Mouse (Mus musculus) stomach, postnatal 0 days (tissue): ENCODE measurements at regions not wholly inside any gene's neighbourhood (a gene's known extent, or its start where the extent isn't known, plus 50 kb on each side); places are given as distances from the start of the nearest gene placed in this dataset.

Experiments
- ATAC-seq: fragments of 200-750 bp; cut with Nextera tagmentation; 2 replicates; pipeline ENCODE4 v1.8.0; 2017; ENCODE audit not compliant: low FRiP score, low TSS enrichment
- DNase-seq: peaks from one replicate; pipeline ENCODE4 v3.0.0-alpha.2; 2016; ENCODE audit warnings: low spot score
- H3K27ac ChIP-seq: fragments of 300-500 bp; sonication (generic); replicated peaks from 2 replicates; pipeline ENCODE4 v1.5.1; 2014; ENCODE audit warnings: mild to moderate bottlenecking, control low read depth
- H3K27me3 ChIP-seq: fragments of 300-500 bp; sonication (generic); 2 replicates; pipeline ENCODE4 v1.6.1; 2014; ENCODE audit warnings: low read length; ENCODE audit not compliant: control insufficient read depth, insufficient read depth
- H3K36me3 ChIP-seq: fragments of 300-500 bp; sonication (generic); 2 replicates; pipeline ENCODE4 v1.6.1; 2014; ENCODE audit warnings: low read length, mixed read lengths; ENCODE audit not compliant: control insufficient read depth, insufficient read depth
- H3K4me1 ChIP-seq: fragments of 300-500 bp; sonication (generic); replicated peaks from 2 replicates; pipeline ENCODE4 v1.6.1; 2014; ENCODE audit warnings: antibody characterized with exemption; ENCODE audit not compliant: control insufficient read depth, insufficient read depth
- H3K4me2 ChIP-seq: fragments of 300-500 bp; sonication (generic); replicated peaks from 2 replicates; pipeline ENCODE4 v1.6.1; 2014; ENCODE audit warnings: low read depth, mild to moderate bottlenecking, control low read depth, moderate library complexity
- H3K4me3 ChIP-seq: fragments of 300-500 bp; sonication (generic); 2 replicates; pipeline ENCODE4 v1.5.1; 2014; ENCODE audit warnings: low read depth, low read length, control low read depth
- H3K9ac ChIP-seq: fragments of 300-500 bp; sonication (generic); 2 replicates; pipeline ENCODE4 v1.6.1; 2014; ENCODE audit warnings: mild to moderate bottlenecking, low read length, control low read depth, mixed read lengths
- H3K9me3 ChIP-seq: fragments of 300-500 bp; sonication (generic); 2 replicates; pipeline ENCODE4 v1.6.1; 2016; ENCODE audit warnings: low read length; ENCODE audit not compliant: control insufficient read depth
- CTCF ChIP-seq: IDR thresholded peaks from 2 replicates; pipeline ENCODE4 v1.5.1; 2016; ENCODE audit warnings: antibody characterized with exemption, low read depth, mild to moderate bottlenecking, moderate library complexity
- EP300 ChIP-seq: optimal IDR thresholded peaks from 2 replicates; pipeline ENCODE3; 2016; ENCODE audit warnings: antibody characterized with exemption
- WGBS: fragments of 180-500 bp; shearing (Covaris S2); extraction: QIAGEN DNeasy Blood & Tissue Kit; methylation state at CpG from one replicate; pipeline ENCODE4 v1.1.7; 2014; 5-methylcytosine and 5-hydroxymethylcytosine counted together

DNA sequence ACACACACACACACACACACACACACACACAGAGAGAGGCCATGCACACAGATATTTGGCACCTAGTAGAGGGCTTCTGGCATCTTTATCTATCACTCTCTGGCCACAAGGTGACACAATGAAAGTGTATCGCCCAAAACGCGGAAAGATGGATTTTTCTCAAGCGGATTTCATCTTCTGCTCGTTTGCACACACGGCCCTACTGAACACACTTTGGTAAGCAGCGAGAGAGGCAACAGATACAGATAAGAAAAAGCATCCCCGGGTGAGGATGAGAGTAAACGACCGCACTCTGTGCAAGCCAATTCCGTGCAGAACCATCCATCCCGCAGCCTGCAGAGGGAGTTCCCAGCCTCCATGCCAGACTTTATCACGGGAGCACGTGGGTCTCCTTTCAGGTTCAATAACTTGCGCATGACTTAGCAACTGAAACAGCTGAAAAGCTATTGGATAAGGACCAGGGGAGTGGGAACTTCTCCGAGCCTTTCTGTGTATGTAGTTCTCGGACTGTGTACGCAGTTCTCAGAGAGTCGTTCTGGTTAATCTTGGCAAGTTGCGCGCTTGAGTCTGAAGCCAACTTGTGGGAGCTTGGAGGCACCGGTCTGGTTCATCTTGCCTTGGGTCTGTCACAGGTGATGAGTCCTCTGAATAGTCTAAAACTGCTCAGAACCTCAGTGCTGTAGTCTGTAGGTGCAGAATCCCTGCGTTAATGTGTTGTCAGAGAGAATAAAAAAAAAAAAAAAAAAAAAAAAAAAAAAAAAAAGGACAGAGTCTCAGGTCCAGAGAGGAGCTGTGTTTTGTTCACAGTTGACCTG is 97.2 kb upstream of the Tmem178 start:
- WGBS = 63% methylated on average over 23 of the region's 23 CpGs
- DNase-seq (peak; percentile 36), ATAC-seq (no peak)
- no peaks in the 10 kb centered on the region for H3K36me3 ChIP-seq
- H3K4me1 ChIP-seq = no peaks in the 10 kb centered on the region
- H3K4me3 ChIP-seq = no peak overlapping the region
- no peak for TF ChIP-seq EP300
- TF ChIP-seq CTCF = peak; percentile 29; the same call in 1 of the 2 replicates
- no peak overlapping the region for H3K27ac ChIP-seq
- H3K9me3 ChIP-seq = no peaks in the 10 kb centered on the region
- no peak overlapping the region for H3K9ac ChIP-seq
- H3K4me2 ChIP-seq = no peak overlapping the region
- no peaks in the 10 kb centered on the region for H3K27me3 ChIP-seq

DNA sequence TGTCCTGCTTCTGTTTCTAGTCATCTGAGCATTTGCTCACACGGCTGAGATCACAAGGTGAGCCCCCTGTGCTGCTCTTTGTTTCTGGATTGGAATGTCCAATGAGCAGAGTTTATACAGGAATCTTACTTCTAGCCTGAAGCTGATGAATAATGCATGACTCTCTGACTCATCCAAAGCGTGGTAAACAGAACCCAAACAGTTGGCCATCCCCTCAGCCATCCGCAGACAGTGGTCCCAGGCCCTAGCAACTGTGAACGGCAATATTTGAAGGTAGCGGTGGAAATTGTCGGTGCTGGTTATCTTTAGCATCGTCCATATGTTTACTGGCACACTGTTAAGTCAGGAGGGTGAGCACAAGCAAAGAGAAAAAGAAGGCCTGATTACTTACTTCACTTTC is 99.1 kb upstream of the Tmem178 start:
- H3K9me3 ChIP-seq = no peaks in the 10 kb centered on the region
- H3K4me2 ChIP-seq = no peak overlapping the region
- ATAC-seq (no peak), DNase-seq (no peak)
- H3K27me3 ChIP-seq = no peaks in the 10 kb centered on the region
- no peaks in the 10 kb centered on the region for H3K36me3 ChIP-seq
- no peak overlapping the region for H3K27ac ChIP-seq
- WGBS = 79% methylated on average over 7 of the region's 7 CpGs
- no peaks in the 10 kb centered on the region for H3K4me1 ChIP-seq
- no peak for TF ChIP-seq EP300
- TF ChIP-seq CTCF = no peak
- H3K9ac ChIP-seq = no peak overlapping the region
- H3K4me3 ChIP-seq = no peak overlapping the region

DNA sequence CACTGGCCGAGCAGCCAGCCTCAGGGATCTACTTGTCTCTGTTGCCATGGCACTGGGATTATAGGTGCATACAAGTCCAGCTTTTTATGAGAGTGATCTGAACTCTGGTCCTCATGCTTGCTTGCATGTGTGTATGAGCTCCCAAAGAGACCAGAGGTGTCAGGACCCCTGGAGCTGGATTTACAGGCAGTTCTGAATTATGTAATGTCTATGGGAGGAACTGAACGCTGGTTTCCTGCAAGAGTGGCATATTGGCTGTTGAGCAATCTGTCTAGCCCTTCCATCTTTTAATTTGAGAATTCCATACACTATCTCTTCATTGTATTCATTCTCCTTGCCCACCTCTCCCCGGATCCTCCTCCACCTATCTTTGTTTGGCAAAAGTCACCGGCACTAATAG is 102.5 kb upstream of the Tmem178 start:
- Histone ChIP-seq H3K4me1 (no peaks in the 10 kb centered on the region), H3K36me3 (no peaks in the 10 kb centered on the region), H3K4me2 (no peak overlapping the region), H3K27me3 (no peaks in the 10 kb centered on the region), H3K9ac (no peak overlapping the region), H3K9me3 (no peaks in the 10 kb centered on the region), H3K4me3 (no peak overlapping the region), H3K27ac (no peak overlapping the region)
- TF ChIP-seq EP300 = no peak
- TF ChIP-seq CTCF = no peak
- DNase-seq (no peak), ATAC-seq (no peak)
- 89% methylated on average over 4 of the region's 4 CpGs for WGBS

DNA sequence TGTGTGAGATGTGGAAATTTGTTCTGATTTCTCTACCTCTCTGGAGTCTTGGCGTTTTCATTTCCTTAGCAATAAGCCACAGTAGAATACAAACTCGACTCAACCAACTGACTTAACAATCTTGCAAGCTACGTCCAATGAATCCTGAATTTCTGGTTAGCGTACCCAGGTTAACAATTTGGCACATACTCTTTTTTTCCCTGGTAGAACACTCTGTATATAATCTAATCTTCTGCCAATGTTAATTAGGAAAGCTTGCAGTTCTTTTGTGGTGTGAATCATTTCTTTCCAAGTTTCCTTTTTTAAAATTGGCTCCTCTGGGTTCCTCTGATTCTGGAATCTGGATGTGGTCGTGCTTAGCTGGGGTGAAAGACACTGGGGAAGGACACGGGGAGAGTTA is 103.5 kb upstream of the Tmem178 start:
- Histone ChIP-seq H3K4me1 (no peaks in the 10 kb centered on the region), H3K36me3 (no peaks in the 10 kb centered on the region), H3K9ac (no peak overlapping the region), H3K27ac (no peak overlapping the region), H3K27me3 (no peaks in the 10 kb centered on the region), H3K4me2 (no peak overlapping the region), H3K9me3 (no peaks in the 10 kb centered on the region), H3K4me3 (no peak overlapping the region)
- ATAC-seq = no peak
- TF ChIP-seq EP300 = no peak
- TF ChIP-seq CTCF = no peak
- no peak for DNase-seq
- WGBS = 77% methylated on average over 6 of the region's 6 CpGs

DNA sequence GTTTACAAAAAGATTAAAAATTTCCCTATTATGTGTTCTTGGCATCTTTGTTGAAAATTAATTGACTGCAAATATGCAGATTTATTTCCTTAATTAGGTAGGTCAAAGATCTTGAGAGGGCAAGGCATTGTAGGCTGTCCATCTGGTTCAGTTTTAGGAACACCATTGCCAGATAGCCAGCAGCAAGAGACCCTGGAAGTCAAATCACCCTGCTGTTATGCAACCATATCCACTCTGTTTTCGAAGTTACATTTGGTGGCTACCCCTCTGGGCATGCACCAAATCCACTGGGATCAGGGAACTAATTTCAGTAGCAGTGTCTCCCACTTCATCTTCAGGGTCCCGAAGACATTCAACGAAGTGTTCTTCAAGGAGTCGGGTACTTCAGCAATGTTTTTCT is 104.0 kb upstream of the Tmem178 start:
- Histone ChIP-seq H3K9me3 (no peaks in the 10 kb centered on the region), H3K9ac (no peak overlapping the region), H3K27ac (no peak overlapping the region), H3K36me3 (no peaks in the 10 kb centered on the region), H3K4me2 (no peak overlapping the region), H3K4me1 (no peaks in the 10 kb centered on the region), H3K27me3 (no peaks in the 10 kb centered on the region), H3K4me3 (no peak overlapping the region)
- DNase-seq (no peak), ATAC-seq (no peak)
- 87% methylated on average over 4 of the region's 4 CpGs for WGBS
- TF ChIP-seq EP300 (no peak), CTCF (no peak)

DNA sequence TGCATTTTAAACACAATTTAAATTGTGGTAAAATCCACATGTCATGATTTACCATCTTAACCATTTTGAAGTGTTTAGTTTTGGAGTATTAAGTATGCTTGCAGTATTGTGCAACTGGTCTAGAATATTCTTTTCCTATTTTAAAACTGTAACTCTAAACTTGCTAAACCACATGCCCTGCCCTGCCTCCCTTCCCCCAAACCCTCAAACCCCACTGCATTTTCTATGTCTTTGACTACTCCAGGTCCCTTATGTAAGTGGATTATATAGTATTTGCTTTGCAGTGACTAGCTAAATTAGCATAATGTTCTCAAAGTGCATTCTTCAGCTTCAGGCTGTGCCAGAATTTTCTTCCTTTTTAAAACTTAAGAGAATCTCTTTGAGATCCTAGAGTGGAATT is 106.4 kb upstream of the Map4k3 start:
- Histone ChIP-seq H3K4me1 (no peaks in the 10 kb centered on the region), H3K27ac (no peak overlapping the region), H3K4me2 (no peak overlapping the region), H3K9ac (no peak overlapping the region), H3K36me3 (no peaks in the 10 kb centered on the region), H3K27me3 (no peaks in the 10 kb centered on the region), H3K4me3 (no peak overlapping the region), H3K9me3 (no peaks in the 10 kb centered on the region)
- no peak for TF ChIP-seq EP300
- no peak for TF ChIP-seq CTCF
- no peak for ATAC-seq
- no peak for DNase-seq
